Mouse (Mus musculus): Measurements from ENCODE around the gene Olfr285.

GRCm38 (mm10) chr15:98295628-98296551, 21.3 kb downstream of the Olfr285 start, which contains the start of gene Zfp641:
- TF ChIP-seq CTCF (IDR thresholded peaks at IDR 0.05; ENCODE audit: control insufficient read depth, insufficient read depth, low read length) (no peak), POLR2A (IDR thresholded peaks at IDR 0.05; ENCODE audit: borderline replicate concordance, control insufficient read depth, low read depth, low read length) (no peak)
